Mouse (Mus musculus) adrenal gland, postnatal 25 days (tissue): Measurements from ENCODE around the gene Calhm1. TPM values are rescaled to one million over a fixed set of nuclear protein-coding genes. Genes with fewer than 3 reads are reported as not detected.

Experiments
- DNase-seq: peaks from one replicate; pipeline ENCODE4 v3.0.0; 2021; ENCODE audit warnings: mixed read lengths
- long read RNA-seq: library from polyadenylated mRNA; stranded (forward); transcript quantifications from one replicate; pipeline ENCODE4 v2.0.0, GENCODE M21; 2021
- total RNA-seq: library from RNA; stranded (reverse); gene quantifications from 2 replicates; pipeline ENCODE4 v1.2.3, GENCODE M21; 2021

Gene Calhm1
- not detected in 2 replicates for total RNA-seq
- long read RNA-seq, partial matches to known transcripts, result 0 of 1 reads
- long read RNA-seq, other reads (novel, unspliced or antisense), result 1 of 1 reads

DNA sequence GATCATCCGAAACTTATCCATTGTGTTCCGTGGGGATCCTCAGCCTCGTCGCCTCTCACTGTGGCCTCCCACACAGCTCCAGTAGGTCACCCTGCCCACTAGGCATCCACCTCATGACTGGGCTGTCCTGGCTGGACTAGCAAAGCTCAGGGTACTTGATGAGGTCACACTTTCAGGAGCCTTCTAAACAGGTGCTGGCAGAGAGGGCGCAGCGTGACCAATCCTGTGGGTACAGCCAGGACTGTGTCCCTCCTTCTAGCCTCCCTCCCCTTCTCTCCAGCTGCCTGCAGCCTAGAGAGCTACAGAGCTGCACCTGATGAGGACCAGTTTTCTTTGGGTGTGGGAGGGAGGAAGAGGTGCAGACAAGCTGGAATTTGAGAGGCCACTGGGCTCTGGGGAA, at the start of gene Calhm1:
TSS of gene Calhm1 (minus strand) at position 101 of the 400 bp plus-strand sequence.
- DNase-seq, result no peak

DNA sequence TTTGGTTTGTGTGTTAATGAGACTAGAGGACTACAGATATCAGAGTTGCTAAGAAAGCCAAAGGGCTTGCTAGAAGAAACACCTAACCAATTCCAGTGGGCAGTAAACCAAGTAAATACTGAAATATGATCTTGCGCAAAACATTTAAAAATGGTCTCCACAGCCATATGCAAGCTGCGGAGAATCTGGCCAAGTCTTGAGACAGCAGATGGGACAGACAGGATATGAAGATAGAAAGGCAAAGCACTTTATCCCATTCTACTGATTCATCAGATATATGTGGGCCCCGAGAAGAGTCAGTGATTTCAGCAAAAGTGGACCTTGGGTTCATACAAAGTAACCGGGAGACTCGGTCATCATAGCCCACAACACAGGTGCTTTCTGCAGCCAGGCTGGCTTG, 48.1 kb upstream of the Calhm1 start:
- DNase-seq, result no peak

DNA sequence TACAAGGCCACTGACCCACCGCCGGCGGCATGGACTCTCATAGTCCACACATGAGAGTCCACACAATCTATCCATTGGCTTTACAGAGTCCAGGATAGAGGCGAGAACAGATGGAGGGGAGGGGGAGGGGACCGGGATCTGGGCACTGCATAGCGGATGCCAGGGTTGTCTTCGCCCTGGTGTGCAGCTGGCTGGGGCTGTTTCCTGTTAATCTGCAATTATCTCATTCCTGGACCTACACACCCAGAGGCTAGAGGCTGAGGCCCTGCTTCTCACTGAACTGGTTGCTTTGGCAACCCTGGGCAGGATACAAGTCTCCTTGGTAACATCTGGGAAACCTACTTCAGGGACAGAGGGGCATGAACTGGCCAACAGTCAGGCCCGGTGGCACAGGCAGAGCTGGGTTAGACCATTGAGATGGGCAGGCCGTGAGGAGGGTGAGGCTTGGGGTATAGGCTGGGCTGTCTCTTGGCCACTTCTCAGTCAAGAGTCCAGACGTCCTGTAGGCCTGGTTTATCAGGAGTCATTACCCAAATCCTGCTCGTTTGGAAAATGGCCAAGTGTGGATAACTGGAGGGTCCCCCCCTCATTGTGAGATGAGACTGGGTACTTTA, 44.6 kb upstream of the Calhm1 start:
- DNase-seq, result no peak

DNA sequence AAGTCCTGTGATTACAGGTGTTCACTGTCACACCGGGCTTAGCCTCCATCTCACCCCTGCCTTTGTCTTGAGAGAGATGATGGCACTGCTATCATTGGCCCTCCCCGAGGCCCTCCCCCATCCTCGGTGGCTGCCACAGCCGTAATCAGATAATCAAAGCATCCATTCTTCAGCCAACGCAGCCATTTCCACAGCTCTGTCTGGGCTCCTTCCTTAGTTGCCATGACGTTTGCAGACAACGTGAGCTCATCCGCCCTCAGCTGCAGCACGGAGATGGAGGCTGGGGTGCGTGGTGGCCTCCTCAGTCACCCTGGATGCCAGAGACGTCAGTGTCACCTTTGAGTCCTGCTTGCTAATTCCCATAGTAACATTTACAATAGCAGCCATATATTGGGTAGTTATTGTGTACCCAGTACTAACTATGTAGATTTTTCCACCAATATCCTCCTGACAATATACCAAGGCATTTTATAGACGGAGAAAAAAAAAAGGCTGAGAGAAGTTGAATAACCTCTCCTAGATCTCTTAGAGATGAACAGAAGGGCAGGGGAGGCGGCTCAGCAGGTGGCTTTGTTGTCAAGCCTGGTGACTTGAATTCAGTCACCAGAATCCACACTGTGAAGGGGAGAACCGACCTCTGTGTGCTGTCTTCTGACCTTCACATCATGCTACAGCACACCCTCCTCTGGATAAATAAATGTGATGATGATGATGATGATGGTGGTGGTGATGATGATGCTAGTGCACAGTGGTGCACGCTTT, 42.6 kb upstream of the Calhm1 start:
- no peak for DNase-seq

DNA sequence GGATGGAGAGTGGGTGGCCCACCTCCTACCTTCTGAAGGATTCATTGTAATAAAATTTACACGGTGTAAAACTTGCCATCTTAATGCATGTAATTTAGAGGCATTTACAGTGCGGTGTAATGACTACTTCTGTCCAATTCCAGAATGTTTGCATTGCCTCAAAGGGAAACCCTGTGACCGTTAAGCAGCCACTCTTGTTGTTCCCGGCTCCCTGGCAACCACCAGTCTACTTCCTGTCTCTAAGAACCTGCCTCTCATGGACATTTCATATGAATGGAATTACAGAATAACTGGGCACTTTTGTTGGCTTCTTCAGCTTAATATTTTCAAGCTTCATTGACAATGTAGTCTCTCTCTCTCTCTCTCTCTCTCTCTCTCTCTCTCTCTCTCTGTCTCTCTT, 40.7 kb upstream of the Calhm1 start:
- DNase-seq, result no peak

DNA sequence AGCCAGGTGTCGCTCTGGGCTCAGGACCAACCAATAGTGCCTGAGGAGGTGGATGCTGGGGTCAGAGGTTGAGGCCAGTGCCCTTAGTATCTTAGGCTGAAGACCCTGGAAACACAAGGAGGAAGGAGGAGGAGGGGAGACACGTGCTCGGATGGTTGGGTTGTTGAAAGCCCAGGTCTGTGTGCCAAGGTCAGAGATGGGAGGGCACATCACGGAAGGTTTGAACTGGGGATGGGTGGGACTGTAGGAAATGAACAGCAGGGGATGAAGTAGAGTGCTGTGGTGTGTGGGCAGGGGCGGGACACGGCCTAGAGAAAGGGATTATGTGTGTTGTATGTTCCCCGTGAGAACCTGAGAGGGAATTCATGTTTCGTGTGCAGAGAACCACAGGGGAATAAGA, 40.2 kb upstream of the Calhm1 start:
- no peak for DNase-seq

DNA sequence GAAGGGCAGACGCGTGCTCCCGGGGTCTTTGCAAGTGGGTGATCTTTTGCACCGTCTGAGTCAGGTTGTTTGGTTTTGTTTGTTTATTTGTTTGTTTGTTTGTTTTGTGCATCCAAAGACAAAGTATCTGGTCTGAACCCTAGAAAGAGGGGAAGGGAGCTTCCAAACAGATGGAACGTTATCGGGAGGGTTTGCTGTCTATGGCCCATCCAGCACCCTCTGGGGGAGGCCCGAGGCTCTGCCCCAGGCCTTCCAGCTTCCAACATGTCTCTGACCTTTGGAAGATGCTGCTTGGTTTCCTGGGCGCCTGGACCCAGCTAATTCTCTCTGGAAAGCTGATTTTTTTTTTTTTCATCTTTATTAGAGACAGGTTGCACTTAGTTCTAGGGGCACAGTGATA, 36.0 kb upstream of the Calhm1 start:
- DNase-seq, result no peak

DNA sequence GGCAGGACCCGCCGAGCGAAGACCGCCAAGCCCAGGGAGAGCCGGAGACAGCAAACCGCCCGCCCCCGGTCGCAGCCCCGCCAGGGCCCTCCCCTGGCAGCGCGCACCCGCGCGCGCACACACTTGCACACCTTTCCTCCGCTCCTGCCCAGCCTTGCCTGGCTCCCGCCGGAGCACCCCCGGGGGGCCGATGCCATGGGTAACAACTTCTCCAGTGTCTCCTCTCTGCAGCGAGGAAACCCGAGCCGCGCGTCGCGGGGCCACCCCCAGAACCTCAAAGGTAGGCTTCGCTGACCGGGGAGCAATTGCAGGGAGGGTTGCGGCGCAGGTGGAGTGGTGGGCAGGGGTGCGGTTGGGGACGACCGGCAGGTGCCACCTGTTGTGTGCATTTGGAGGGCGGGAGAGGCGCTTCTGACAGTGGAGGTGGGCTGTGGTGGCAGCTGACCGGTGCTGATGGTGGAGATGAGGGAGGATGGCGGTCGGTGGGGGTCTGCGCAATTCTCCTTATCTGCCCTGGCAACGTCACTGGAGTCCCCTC, 35.3 kb upstream of the Calhm1 start:
- peak; percentile 45 for DNase-seq

DNA sequence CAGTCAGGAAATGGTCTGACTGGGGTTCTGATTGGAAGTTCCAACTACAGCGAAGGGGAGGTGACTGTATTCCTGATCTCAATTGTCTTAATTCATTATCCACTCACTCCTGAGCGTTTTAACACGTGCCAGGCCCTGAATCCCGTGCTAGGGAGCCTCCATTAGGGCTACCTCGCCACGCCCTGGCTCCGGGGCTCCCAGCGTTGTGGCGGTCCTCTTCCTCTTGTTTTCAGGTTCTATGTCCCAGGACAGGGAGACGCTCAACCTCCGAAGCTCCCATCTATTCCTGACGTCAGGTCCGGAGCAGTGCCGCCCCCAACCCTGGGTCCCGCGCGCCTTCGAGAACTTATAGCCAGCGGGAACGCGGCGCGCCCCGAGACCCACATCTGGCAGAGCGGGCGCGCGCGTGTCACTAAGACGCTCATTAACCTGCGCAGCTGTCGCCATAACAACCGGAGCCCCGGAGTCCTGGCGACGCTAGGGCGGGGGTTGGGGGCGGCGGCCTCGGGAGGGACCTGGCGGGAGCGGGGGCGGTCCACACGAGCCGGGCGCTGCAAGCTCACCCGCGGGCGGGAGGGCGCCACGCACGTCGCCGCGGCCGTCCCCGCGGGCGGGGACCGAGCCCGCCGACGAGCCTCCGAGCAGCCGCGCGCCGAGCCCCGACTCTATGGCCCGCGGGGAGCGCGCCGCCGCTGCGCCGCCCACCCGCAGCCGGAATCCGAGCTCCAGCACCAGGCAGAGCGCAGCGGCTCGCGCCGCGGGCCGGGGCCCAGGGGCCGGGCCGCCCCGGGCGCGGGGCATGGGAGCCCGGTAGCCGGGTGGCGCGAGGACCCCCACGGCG, 34.6 kb upstream of the Calhm1 start, which contains the start of gene Neurl1a:
TSS of gene Neurl1a (plus strand) at position 390 of the 841 bp plus-strand sequence.
- peak; percentile 67 for DNase-seq

DNA sequence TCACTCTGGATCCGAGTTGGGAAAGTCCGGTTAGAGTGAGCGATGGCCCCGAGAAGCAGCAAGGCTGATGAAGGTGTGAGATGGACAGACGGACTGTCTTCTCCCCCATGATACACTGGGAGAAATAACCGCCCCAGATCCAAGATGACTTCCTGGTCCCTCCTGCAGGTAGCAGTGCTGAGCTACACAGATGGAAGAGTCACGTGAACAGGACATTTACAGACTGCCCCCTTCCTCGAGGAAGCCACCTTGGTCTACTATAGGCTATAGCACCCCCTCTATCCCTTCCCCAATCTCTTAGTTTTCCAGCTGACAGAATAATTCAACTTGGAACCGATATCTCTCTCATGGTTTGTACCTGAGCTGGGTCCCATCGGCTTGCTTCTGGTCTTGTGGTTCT, 33.9 kb upstream of the Calhm1 start:
- DNase-seq, result no peak

DNA sequence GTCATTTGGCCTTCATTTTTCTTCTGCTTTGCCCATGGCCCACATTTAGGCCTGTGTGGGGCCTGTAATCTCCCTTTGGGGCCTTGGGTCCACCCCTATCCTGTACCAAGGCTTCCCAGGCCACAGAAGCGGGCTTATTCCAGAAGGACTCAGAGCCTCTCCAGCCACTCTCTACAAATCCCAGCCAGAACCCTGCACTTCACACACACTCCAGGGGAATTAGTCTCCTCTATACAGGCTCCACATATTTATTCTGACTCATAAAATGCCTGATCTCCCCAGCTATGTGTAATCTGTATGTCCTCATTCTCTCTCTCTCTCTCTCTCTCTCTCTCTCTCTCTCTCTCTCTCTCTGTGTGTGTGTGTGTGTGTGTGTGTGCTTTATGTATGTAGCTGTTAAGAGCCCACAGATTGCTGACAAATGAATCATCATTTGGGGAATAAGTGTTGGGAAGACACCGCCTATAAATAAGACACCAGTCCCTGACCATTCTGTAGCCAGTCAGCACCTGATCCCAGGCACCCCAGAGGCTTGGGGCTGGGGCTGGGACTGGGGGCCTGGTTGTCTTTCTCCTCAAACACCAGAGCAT, 33.0 kb upstream of the Calhm1 start:
- DNase-seq, result no peak

DNA sequence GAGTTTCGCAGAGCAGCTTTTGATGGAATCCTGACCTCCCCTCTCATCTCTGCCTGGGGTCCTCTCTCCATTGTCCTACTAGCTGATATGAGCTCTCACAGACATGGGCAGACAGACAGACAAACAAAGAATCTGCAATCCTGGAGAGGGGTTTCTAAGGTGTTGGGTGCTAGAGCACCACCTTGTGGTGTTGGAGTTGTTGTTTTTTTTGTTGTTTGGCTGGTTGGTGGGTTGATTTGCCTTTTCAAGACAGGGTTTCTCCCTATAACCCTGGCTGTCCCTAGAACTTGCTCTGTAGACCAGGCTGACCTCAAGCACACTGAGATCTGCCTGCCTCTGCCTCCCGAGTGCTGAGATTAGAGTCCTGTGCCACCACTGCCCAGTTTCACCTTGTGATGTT, 31.4 kb upstream of the Calhm1 start:
- DNase-seq, result no peak

DNA sequence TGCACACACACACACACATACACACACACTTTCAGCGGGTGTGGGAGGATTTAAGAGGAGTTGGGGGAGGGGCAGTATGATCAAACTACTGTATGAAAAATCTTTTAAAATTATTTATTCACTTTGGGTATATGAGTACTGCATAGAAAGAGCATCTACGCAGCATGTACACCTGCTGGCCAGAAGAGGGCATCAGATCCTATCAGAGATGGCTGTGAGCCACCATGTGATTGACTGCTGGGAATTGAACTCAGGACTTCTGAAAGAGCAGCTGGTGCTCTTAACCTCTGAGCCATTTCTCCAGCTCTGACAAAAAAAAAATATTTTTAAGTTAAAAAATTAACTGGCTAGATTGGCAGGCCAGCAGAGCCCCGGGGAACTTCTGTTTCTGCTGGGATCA, 30.5 kb upstream of the Calhm1 start:
- DNase-seq, result no peak

DNA sequence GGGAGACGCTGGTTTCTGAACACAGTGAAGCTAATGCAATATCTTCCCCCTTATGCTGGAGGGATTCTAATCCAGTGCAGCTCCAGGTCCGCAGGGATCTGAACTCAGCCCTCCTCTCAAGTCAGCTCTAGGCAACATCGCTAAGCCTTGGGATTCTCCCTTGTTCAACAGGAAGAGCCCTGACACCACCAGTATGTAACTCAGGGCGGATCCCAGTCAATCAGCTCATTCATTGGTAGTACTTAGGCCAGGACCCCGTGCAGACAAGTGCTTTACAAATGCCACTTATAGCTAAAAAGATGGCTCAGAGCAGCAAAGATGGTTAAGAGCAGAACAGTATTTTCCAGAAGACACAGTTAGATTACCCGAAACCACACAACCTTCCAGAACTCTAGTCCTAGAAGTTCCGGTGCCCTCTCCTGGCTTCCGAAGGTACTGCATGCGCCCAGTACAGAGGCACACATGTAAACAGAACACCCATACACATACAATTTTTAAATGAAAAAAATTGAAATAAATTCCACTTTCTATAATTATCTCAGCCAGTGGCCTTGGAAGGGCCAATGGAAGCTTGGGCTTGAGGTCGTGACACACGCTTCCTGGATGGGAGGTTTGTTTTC, 24.8 kb upstream of the Calhm1 start:
- peak; percentile 87 for DNase-seq

DNA sequence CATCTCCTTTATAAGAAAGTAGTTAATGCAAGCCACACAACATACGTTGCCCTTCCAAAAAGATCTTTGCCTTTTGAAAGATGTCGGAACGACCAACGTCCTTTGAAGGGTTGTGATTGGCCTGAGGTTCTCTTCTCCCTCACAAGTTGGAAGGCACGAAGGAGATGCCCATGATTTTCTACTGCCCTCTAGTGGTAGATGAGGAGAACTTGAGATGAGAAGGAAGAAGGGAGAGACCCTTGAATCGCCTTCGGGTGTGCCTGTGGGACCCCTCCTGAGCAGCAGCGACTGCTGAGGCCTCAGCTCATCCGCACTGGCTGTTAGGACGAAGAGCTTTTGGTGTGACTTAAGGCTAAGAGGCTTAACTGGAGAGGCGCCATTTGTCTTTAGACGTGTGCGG, 24.2 kb upstream of the Calhm1 start:
- DNase-seq, result no peak

DNA sequence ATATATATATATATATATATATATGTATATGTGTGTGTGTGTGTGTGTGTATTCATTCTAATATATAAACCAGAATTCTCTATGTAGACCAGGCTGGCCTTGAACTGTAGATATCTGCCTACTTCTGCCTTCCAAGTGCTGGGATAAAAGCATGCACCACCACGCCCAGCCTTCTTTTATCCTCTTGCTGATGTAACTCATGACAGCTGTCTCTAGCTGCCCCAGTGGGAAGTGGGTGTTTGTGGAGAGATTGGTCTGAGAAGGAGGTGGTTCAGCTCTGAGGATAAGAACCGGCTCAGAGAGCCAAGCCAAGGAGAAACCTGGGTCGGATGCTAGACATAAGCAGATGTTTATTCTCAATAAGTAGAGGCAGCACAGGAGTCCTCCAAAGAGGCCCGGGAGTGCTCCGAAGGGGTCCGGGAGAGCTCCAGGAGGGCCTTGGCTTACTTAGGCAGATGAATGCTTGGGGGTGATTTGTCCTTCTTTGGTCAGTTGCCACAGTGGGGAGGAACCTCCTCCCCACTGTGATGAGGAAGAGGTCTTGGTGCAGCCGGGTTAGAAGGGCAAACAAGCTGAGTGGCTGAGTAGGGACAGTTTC, 23.7 kb upstream of the Calhm1 start:
- no peak for DNase-seq

DNA sequence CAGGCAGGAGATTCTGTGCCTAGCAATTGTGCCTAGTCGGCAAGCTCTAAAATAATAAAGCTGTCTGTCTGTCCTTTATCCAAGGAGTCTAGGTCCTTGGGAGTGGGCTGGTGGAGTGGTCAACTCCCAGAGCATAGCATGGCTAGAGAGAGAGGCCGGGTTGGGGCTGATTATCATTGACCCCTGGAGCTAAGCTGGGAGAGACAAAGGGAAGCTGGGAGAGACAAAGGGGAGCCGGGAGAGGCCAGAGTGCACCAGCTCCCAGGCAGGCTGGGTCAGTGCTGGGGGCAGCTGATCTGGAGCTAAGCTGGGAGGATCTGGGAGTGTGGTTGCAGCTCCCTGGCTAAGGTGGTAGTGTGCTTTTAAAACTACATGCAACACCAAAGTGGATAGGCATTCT, 22.7 kb upstream of the Calhm1 start:
- DNase-seq, result no peak

DNA sequence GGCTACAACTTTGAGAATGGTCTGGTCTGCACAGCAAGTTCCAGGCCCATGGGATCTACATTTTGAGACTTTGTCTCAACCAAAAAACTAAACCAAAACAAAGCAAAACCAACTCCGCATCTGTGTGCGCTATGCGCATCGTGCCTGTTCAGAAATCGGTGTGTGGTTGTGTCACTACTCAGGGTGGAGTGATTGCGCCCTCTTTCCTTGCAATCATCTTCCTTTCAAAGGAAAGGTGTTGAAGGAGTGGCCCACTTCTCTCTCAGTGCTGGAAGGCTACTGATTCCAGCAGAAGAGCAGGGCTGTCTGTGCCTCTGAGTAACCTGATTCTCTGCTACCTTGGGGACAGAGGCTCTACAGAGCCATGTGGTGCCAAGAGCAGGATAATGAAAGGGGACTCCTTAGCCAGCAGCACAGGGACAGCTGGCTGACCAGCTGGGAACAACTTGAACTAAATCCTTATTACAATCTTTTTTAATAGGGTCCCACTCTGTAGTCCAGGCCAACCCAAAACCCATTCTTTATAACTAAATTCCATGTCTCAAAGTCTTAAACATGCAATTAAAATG, 19.2 kb upstream of the Calhm1 start:
- no peak for DNase-seq

DNA sequence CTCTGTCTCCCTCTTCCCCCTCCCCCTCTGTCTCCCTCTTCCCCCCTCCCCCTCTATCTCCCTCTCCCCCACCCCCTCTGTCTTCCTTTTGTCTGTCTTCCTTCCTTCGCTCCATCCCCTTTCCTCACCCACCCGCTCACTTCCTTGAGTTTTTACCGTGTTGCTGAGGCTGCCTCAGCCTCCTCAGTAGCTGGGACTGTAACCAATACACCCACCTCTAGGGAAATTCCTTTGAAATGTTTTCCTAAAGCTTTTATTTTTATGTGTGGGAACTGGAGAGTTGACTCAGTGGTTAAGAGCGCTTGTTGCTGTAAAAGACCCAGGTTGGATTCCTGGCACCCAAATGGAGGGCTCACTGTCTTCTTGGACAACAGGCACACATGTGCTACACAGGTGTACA, 17.6 kb upstream of the Calhm1 start:
- no peak for DNase-seq

DNA sequence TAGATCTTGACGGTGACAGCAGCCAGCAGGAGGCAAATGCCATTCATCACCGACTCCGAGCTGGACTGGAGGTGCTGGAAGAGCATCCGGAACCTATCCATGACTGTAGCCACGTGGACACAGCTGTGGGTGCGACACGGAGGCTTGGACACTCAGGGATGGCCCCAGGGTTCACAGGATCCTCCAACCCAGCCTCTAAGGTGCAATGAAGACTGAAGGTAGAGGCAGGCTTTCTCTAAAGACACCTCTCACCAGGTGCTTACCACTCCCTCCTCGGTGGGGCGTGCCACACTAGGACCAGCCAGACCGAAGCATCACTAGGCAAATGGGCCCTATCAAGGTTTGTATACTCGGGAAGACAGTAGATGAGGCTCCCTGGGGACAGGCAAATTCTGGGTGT, 13.6 kb upstream of the Calhm1 start, which contains the start of gene Calhm3:
TSS of gene Calhm3 (minus strand) at position 101 of the 400 bp plus-strand sequence.
- DNase-seq, result no peak

DNA sequence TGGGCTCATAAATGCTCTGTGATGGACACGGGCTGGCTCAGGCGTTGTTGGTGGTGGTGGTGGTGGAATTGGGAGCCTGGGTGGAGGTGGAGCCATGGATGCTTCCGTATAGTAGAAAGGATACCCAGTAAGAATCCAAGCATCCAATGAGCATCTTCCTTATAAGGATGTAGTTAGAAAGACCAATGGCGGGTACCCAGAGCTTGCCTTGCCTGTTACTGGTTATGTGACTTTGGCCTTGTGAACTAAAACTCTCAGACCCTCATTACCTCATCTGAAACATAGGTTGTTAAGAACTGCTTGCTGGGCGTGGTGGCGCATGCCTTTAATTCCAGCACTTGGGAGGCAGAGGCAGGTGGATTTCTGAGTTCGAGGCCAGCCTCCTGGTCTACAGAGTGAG, 9.7 kb upstream of the Calhm1 start:
- no peak for DNase-seq
